Mouse (Mus musculus) embryonic facial prominence, embryonic 13.5 days (tissue): ENCODE measurements around the gene Dnaic2. TPM values are rescaled to one million over a fixed set of nuclear protein-coding genes. Genes with fewer than 3 reads are reported as not detected.

Source experiments
- ATAC-seq: fragments of 200-750 bp; cut with Nextera tagmentation; 2 replicates; pipeline ENCODE4 v1.8.0; 2017; ENCODE audit warnings: low read depth; ENCODE audit not compliant: insufficient number of reproducible peaks, insufficient read depth, low FRiP score, low TSS enrichment
- H3K27ac ChIP-seq: fragments of 300-500 bp; sonication (generic); 2 replicates; pipeline ENCODE4 v1.5.1; 2015; ENCODE audit warnings: moderate library complexity, mild to moderate bottlenecking, inconsistent platforms
- H3K27me3 ChIP-seq: fragments of 300-500 bp; sonication (generic); 2 replicates; pipeline ENCODE4 v1.6.1; 2015; ENCODE audit warnings: mild to moderate bottlenecking, inconsistent platforms
- H3K36me3 ChIP-seq: fragments of 300-500 bp; sonication (generic); 2 replicates; pipeline ENCODE4 v1.6.1; 2015; ENCODE audit warnings: mild to moderate bottlenecking, inconsistent platforms
- H3K4me1 ChIP-seq: fragments of 300-500 bp; sonication (generic); 2 replicates; pipeline ENCODE4 v1.6.1; 2015; ENCODE audit warnings: inconsistent platforms
- H3K4me2 ChIP-seq: fragments of 300-500 bp; sonication (generic); 2 replicates; pipeline ENCODE4 v1.6.1; 2015; ENCODE audit warnings: moderate library complexity, mild to moderate bottlenecking, inconsistent platforms
- H3K4me3 ChIP-seq: fragments of 300-500 bp; sonication (generic); 2 replicates; pipeline ENCODE4 v1.5.1; 2015; ENCODE audit warnings: mild to moderate bottlenecking, inconsistent platforms
- H3K9ac ChIP-seq: fragments of 300-500 bp; sonication (generic); 2 replicates; pipeline ENCODE4 v1.6.1; 2015; ENCODE audit warnings: mild to moderate bottlenecking, inconsistent platforms
- H3K9me3 ChIP-seq: fragments of 300-500 bp; sonication (generic); 2 replicates; pipeline ENCODE4 v1.6.1; 2016; ENCODE audit warnings: inconsistent platforms
- WGBS: fragments of 180-500 bp; shearing (Covaris S2); methylation state at CpG from one replicate; pipeline ENCODE4 v1.1.7; 2015; ENCODE audit warnings: mixed read lengths; 5-methylcytosine and 5-hydroxymethylcytosine counted together
- polyA plus RNA-seq: library from polyadenylated mRNA; unstranded; fragments of >200 nt; fragmentation: Nextera tagmentation; extraction: Ambion mirVana; gene quantifications from 2 replicates; pipeline ENCODE4 v1.2.1, GENCODE M21; 2015

The Dnaic2 gene
- polyA plus RNA-seq, 1 experiment from 2014 or later, result 1.1 TPM

- no peaks in the 10 kb centered on the region for H3K9me3 ChIP-seq
- no peaks in the 10 kb centered on the region for H3K36me3 ChIP-seq
- no peak overlapping the region for H3K9ac ChIP-seq
- peaks cover 75% of the 10 kb centered on the region for H3K27me3 ChIP-seq
- no peak overlapping the region for H3K4me2 ChIP-seq
- H3K4me1 ChIP-seq, result peaks cover 33% of the 10 kb centered on the region
- 49% methylated on average over 5 of the region's 5 CpGs for WGBS
- no peak overlapping the region for H3K27ac ChIP-seq
- ATAC-seq, result no peak
- H3K4me3 ChIP-seq, result no peak overlapping the region
Observed at GRCm38 (mm10) chr11:114792931-114793494, 65.8 kb downstream of the Dnaic2 start.

GRCm38 (mm10) chr11:114793868-114794545, 66.8 kb downstream of the Dnaic2 start:
- H3K4me1 ChIP-seq, result peaks cover 30% of the 10 kb centered on the region
- H3K4me3 ChIP-seq, result no peak overlapping the region
- H3K27ac ChIP-seq, result no peak overlapping the region
- no peak overlapping the region for H3K9ac ChIP-seq
- H3K9me3 ChIP-seq, result no peaks in the 10 kb centered on the region
- no peak for ATAC-seq
- WGBS, result 71% methylated on average over 19 of the region's 19 CpGs
- H3K27me3 ChIP-seq, result peaks cover 65% of the 10 kb centered on the region
- no peaks in the 10 kb centered on the region for H3K36me3 ChIP-seq
- no peak overlapping the region for H3K4me2 ChIP-seq

- Histone ChIP-seq H3K4me1 (peaks cover 27% of the 10 kb centered on the region), H3K36me3 (no peaks in the 10 kb centered on the region), H3K9ac (no peak overlapping the region), H3K9me3 (no peaks in the 10 kb centered on the region), H3K27me3 (peaks cover 58% of the 10 kb centered on the region), H3K4me2 (no peak overlapping the region; the same call in 1 of the 2 replicates), H3K27ac (no peak overlapping the region), H3K4me3 (no peak overlapping the region)
- no peak for ATAC-seq
- WGBS, result 48% methylated on average over 4 of the region's 4 CpGs
Observed at GRCm38 (mm10) chr11:114794691-114795090, 67.5 kb downstream of the Dnaic2 start.

- ATAC-seq, result peak; percentile 61
- Histone ChIP-seq H3K9ac (peak overlapping the region; percentile 47), H3K4me2 (peak overlapping the region; percentile 73), H3K4me1 (peaks cover 27% of the 10 kb centered on the region), H3K36me3 (no peaks in the 10 kb centered on the region), H3K27ac (no peak overlapping the region), H3K4me3 (peak overlapping the region; percentile 42), H3K9me3 (no peaks in the 10 kb centered on the region), H3K27me3 (peaks cover 52% of the 10 kb centered on the region)
- under 1% methylated on average over 7 of the region's 7 CpGs for WGBS
Observed at GRCm38 (mm10) chr11:114795231-114795746, 68.1 kb downstream of the Dnaic2 start.

- H3K36me3 ChIP-seq, result no peaks in the 10 kb centered on the region
- no peak within 1 kb of the TSS for H3K27ac ChIP-seq
- H3K4me1 ChIP-seq, result peaks cover 27% of the 10 kb centered on the region
- peak within 1 kb of the TSS; percentile 73 for H3K4me2 ChIP-seq
- 8% methylated on average over 4 of the region's 4 CpGs for WGBS
- H3K4me3 ChIP-seq, result peak within 1 kb of the TSS; percentile 42
- H3K27me3 ChIP-seq, result peaks cover 46% of the 10 kb centered on the region
- ATAC-seq, result no peak
- peak within 1 kb of the TSS; percentile 47 for H3K9ac ChIP-seq
- H3K9me3 ChIP-seq, result no peaks in the 10 kb centered on the region
Observed at GRCm38 (mm10) chr11:114795848-114796322, 68.7 kb downstream of the Dnaic2 start, which contains the start of gene Btbd17. TSS of gene Btbd17 (minus strand) at chr11:114795945.

GRCm38 (mm10) chr11:114797176-114797575, 70.0 kb downstream of the Dnaic2 start:
- ATAC-seq, result no peak
- Histone ChIP-seq H3K4me2 (no peak overlapping the region), H3K27ac (no peak overlapping the region), H3K27me3 (peaks cover 34% of the 10 kb centered on the region), H3K9me3 (no peaks in the 10 kb centered on the region), H3K4me3 (no peak overlapping the region), H3K36me3 (no peaks in the 10 kb centered on the region), H3K4me1 (peaks cover 17% of the 10 kb centered on the region), H3K9ac (no peak overlapping the region)
- WGBS, result 89% methylated on average over 7 of the region's 7 CpGs

- H3K9me3 ChIP-seq, result no peaks in the 10 kb centered on the region
- peaks cover 25% of the 10 kb centered on the region for H3K27me3 ChIP-seq
- no peaks in the 10 kb centered on the region for H3K36me3 ChIP-seq
- H3K4me2 ChIP-seq, result no peak overlapping the region
- H3K27ac ChIP-seq, result no peak overlapping the region
- H3K4me1 ChIP-seq, result peaks cover 15% of the 10 kb centered on the region
- no peak for ATAC-seq
- H3K4me3 ChIP-seq, result no peak overlapping the region
- WGBS, result 78% methylated on average over 3 of the region's 3 CpGs
- H3K9ac ChIP-seq, result no peak overlapping the region
Observed at GRCm38 (mm10) chr11:114797981-114798380, 70.8 kb downstream of the Dnaic2 start.

- ATAC-seq, result no peak
- Histone ChIP-seq H3K36me3 (no peaks in the 10 kb centered on the region), H3K9me3 (no peaks in the 10 kb centered on the region), H3K27ac (no peak within 1 kb of the TSS), H3K9ac (no peak within 1 kb of the TSS), H3K27me3 (peaks cover 19% of the 10 kb centered on the region), H3K4me3 (no peak within 1 kb of the TSS), H3K4me2 (no peak within 1 kb of the TSS), H3K4me1 (peaks cover 18% of the 10 kb centered on the region)
- 97% methylated on average over 3 of the region's 3 CpGs for WGBS
Observed at GRCm38 (mm10) chr11:114798624-114799023, 71.4 kb downstream of the Dnaic2 start, which contains the start of gene Gpr142. TSS of gene Gpr142 (plus strand) at chr11:114798924.

- Histone ChIP-seq H3K27me3 (no peaks in the 10 kb centered on the region), H3K36me3 (no peaks in the 10 kb centered on the region), H3K27ac (no peak overlapping the region), H3K4me1 (peaks cover 9% of the 10 kb centered on the region; the same call in 1 of the 2 replicates), H3K9me3 (no peaks in the 10 kb centered on the region), H3K4me2 (no peak overlapping the region), H3K4me3 (no peak overlapping the region), H3K9ac (no peak overlapping the region)
- ATAC-seq, result no peak
- WGBS, result 91% methylated on average over 1 of the region's 1 CpGs
Observed at GRCm38 (mm10) chr11:114801906-114802305, 74.7 kb downstream of the Dnaic2 start.

GRCm38 (mm10) chr11:114802540-114803267, 75.5 kb downstream of the Dnaic2 start:
- 64% methylated on average over 15 of the region's 15 CpGs for WGBS
- H3K27me3 ChIP-seq, result no peaks in the 10 kb centered on the region
- no peak overlapping the region for H3K9ac ChIP-seq
- ATAC-seq, result no peak
- no peaks in the 10 kb centered on the region for H3K9me3 ChIP-seq
- no peak overlapping the region for H3K4me2 ChIP-seq
- no peak overlapping the region for H3K27ac ChIP-seq
- H3K36me3 ChIP-seq, result no peaks in the 10 kb centered on the region
- H3K4me3 ChIP-seq, result no peak overlapping the region
- H3K4me1 ChIP-seq, result peaks cover 14% of the 10 kb centered on the region; the same call in 1 of the 2 replicates

- no peak for ATAC-seq
- Histone ChIP-seq H3K27ac (no peak overlapping the region), H3K27me3 (no peaks in the 10 kb centered on the region), H3K9ac (no peak overlapping the region), H3K4me3 (no peak overlapping the region), H3K36me3 (no peaks in the 10 kb centered on the region), H3K4me2 (no peak overlapping the region), H3K9me3 (no peaks in the 10 kb centered on the region), H3K4me1 (peaks cover 14% of the 10 kb centered on the region; the same call in 1 of the 2 replicates)
- WGBS, result 42% methylated on average over 8 of the region's 8 CpGs
Observed at GRCm38 (mm10) chr11:114803990-114804389, 76.8 kb downstream of the Dnaic2 start.
